Comparison of ENCODE assay signal across 18 mouse cellular contexts in the genomic region with DNA sequence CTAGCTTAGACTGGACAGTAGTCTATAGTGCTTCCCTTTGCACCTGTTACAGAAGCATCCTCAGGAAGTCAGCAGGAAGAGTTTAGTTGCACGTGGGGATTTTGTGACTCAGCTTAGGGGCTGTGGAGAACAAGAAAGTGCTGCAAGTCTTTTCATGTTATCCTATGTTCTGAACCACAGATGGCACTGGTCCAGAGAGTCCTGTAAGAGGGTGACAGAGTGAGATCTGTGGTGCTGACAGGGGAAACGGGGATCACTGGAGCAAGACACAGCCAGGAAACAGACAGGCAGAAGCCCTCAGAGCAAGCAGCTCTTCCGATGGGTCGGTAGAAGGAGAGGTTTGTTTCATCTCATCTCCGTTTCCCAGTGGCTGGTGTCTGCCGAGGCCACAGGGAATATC.
"Had no signal": no experiment of that assay in that cellular context is flagged by ENCODE, and none has a peak within 500 bp of the region (broad histone marks: within the 10 kb centered on the region; RNA-seq: fewer than 3 reads in every experiment).

No protein-coding gene starts in this region.

- H3K4me3 ChIP-seq: kidney, embryonic 15.5 days; limb, embryonic 15.5 days; liver, embryonic 12.5 days; midbrain, embryonic 10.5 days; midbrain, embryonic 15.5 days; neural tube, embryonic 12.5 days; stomach, embryonic 15.5 days had no signal

- H3K4me1 ChIP-seq: kidney, embryonic 15.5 days; limb, embryonic 15.5 days; liver, embryonic 12.5 days; neural tube, embryonic 12.5 days; stomach, embryonic 15.5 days had no signal

- ATAC-seq: liver, embryonic 12.5 days; midbrain, embryonic 15.5 days had no signal

- H3K27ac ChIP-seq: kidney, embryonic 15.5 days; limb, embryonic 15.5 days; liver, embryonic 12.5 days; midbrain, embryonic 10.5 days; midbrain, embryonic 15.5 days; neural tube, embryonic 12.5 days; stomach, embryonic 15.5 days had no signal

- DNase-seq: kidney, adult 2 months; kidney, postnatal 25 days; layer of hippocampus, adult 9-11 months; layer of hippocampus, postnatal 36 days; lung, embryonic 14.5 days; lung, postnatal 10 days; lung, postnatal 4 days; retina, postnatal 1 day; right cerebral cortex, postnatal 4 days; thymus, adult 2 months; thymus, postnatal 25 days had no signal

- H3K36me3 ChIP-seq: kidney, embryonic 15.5 days; limb, embryonic 15.5 days; liver, embryonic 12.5 days; midbrain, embryonic 10.5 days; midbrain, embryonic 15.5 days; neural tube, embryonic 12.5 days; stomach, embryonic 15.5 days had no signal

- H3K27me3 ChIP-seq: kidney, embryonic 15.5 days; limb, embryonic 15.5 days; liver, embryonic 12.5 days; midbrain, embryonic 15.5 days; neural tube, embryonic 12.5 days; stomach, embryonic 15.5 days had no signal
